17 mouse cellular contexts compared by ENCODE assay signal in the genomic region with DNA sequence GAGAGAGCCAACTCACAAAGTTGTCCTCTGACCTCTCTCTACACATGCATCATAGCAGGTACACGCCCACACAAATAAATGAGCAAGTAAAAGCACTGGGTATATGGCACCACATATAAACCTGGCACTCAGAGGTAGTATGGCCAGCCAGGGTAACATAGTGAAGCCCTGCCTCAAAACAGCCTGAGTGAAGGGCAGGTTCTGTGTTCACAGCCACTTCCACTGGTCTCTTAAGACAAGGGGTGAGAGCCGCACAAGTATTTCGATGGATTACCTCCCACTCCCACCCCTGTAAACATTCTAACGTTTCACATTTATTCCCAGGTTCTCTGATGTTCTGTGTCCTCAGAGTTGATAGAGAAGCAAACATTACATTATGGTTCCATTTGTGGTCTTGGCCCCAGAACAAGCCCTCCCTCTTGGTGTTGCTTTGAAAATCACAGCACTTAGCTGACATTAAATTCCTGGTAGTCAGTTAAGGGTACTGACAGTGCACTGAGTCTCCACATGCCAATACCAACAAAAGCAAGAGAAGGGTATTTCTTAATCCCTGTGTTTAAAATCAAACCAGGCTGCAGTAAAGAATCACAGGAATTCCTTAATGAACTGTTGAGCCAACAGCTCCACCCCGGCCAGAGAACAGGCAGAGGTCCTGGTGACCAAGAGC. TPM values are rescaled to one million over a fixed set of nuclear protein-coding genes. Genes with fewer than 3 reads are reported as not detected.
"Had no signal": no experiment of that assay in that cellular context is flagged by ENCODE, and none has a peak within 500 bp of the region (broad histone marks: within the 10 kb centered on the region; RNA-seq: fewer than 3 reads in every experiment).

No protein-coding gene starts in this region.

RNA-seq across cellular contexts. Expression of a gene that starts 6.7 kb away (rescaled TPM):
- polyA plus RNA-seq: inflammation-experienced regulatory T-cells, adult 6 months; intestine, embryonic 16.5 days; large intestine, adult 2 months; limb, embryonic 10.5 days; liver, embryonic 13.5 days; liver, embryonic 16.5 days; midbrain, embryonic 11.5 days; midbrain, embryonic 14.5 days; midbrain, postnatal 0 days; neural tube, embryonic 11.5 days; small intestine, adult 2 months; stomach, embryonic 16.5 days; testis, adult 2 months had no signal

RNA-seq across cellular contexts. Expression of a gene that starts 11.5 kb away (rescaled TPM):
- polyA plus RNA-seq: intestine, embryonic 16.5 days; large intestine, adult 2 months; liver, embryonic 13.5 days; midbrain, embryonic 11.5 days; midbrain, embryonic 14.5 days; midbrain, postnatal 0 days; neural tube, embryonic 11.5 days; small intestine, adult 2 months; spleen, adult 2 months; testis, adult 2 months; urinary bladder, adult 2 months had no signal

RNA-seq across cellular contexts. Expression of a gene that starts 11.6 kb away (rescaled TPM):
- polyA plus RNA-seq: inflammation-experienced regulatory T-cells, adult 6 months; intestine, embryonic 16.5 days; large intestine, adult 2 months; limb, embryonic 10.5 days; liver, embryonic 13.5 days; liver, embryonic 16.5 days; midbrain, embryonic 11.5 days; midbrain, embryonic 14.5 days; midbrain, postnatal 0 days; neural tube, embryonic 14.5 days; small intestine, adult 2 months; spleen, adult 2 months; stomach, embryonic 16.5 days; testis, adult 2 months; urinary bladder, adult 2 months had no signal

RNA-seq across cellular contexts. Expression of a gene that starts 22.9 kb away (rescaled TPM):
- polyA plus RNA-seq: inflammation-experienced regulatory T-cells, adult 6 months; intestine, embryonic 16.5 days; large intestine, adult 2 months; limb, embryonic 10.5 days; limb, embryonic 13.5 days; liver, embryonic 13.5 days; liver, embryonic 16.5 days; midbrain, embryonic 11.5 days; midbrain, embryonic 14.5 days; midbrain, postnatal 0 days; neural tube, embryonic 11.5 days; neural tube, embryonic 14.5 days; small intestine, adult 2 months; spleen, adult 2 months; stomach, embryonic 16.5 days; testis, adult 2 months; urinary bladder, adult 2 months had no signal
